Mouse (Mus musculus) ES-Bruce4 (cell line): ENCODE results near the gene Gm17949.

Experiments
- CTCF ChIP-seq: IDR thresholded peaks from one replicate; pipeline ENCODE4 v1.8.1; 2011; ENCODE audit warnings: low read depth, low read length
- EP300 ChIP-seq: IDR thresholded peaks from 2 replicates; pipeline ENCODE4 v1.6.1; 2011; ENCODE audit warnings: low read depth, low read length; ENCODE audit not compliant: insufficient read depth
- POLR2A ChIP-seq: IDR thresholded peaks from one replicate; pipeline ENCODE4 v1.8.1; 2011; ENCODE audit warnings: low read length; ENCODE audit not compliant: insufficient read depth

- TF ChIP-seq EP300 (no peak), CTCF (no peak), POLR2A (no peak)
These were observed 21.7 kb upstream of the Gm17949 start for GRCm38 (mm10) chr17:56989467-56990114.
